Mouse (Mus musculus): ENCODE measurements around the gene Pir.

The Pir gene

DNA sequence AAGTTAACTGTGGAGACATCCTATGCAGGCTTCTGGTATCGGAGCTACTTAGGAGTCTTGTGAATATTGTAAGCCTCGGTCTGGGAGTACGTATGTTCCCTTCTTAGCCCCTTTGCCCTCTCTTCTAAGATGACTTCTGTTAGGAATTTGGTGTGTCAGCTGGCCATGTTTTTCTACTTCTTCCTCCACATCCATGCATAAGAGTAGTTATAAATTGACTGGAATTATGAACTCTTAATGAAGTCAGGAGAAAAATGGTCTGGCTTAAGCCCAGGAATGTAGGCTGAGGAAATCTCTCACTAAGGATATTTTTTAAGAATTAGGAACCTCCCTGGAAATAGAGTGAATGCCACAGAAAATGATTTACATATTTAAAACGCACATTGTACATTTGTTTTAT, 69.4 kb downstream of the Pir start:
- DNase-seq (ENCODE audit: low read depth, low spot score), result no peak

DNA sequence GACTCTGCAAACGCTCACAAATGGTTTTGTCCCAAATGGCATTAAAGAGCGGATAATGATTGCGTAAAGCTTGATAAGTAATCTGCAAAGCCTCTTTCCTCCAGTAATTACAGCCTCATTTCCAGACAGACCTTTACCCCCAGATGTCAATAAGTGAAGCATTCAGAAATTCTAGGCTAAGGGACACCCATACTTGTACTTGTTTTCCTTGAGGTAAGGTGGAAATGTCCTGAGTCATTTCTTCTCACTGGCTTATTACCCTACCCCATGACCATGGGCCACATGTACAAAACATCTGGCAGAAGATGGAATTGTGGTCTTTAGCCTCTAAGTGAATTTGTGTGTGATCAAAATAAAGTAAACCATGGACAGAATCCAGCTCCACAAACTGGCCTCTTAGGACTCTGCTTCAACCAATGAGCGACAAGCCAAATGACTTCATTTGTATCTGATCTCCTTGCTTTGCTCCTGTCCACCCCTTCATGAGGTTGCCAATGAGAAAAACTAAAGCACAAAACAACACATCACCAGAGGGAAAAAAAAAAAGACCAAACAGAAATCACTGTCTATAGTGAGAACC, 76.3 kb downstream of the Pir start:
- DNase-seq (ENCODE audit: low read depth, low spot score), result peak; percentile 3

DNA sequence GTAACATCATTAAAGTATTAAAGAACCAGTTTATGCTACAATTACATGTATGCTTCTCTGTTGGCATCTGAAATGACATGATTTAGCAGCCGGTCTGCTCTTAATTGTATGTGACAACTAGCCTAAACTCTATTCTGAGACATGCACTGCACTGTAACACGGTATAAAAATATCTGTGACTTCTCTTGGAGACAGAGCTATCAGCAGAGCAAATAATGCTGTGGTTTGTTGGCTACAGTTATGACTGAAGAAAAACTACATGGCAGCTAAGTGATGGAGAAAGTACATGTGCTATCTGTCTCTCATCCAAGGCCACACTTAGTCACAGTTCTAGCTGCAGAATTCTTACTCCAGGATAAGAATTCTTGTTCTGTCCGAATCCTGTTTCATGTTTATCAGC, 79.8 kb downstream of the Pir start:
- DNase-seq (ENCODE audit: low read depth, low spot score), result no peak

DNA sequence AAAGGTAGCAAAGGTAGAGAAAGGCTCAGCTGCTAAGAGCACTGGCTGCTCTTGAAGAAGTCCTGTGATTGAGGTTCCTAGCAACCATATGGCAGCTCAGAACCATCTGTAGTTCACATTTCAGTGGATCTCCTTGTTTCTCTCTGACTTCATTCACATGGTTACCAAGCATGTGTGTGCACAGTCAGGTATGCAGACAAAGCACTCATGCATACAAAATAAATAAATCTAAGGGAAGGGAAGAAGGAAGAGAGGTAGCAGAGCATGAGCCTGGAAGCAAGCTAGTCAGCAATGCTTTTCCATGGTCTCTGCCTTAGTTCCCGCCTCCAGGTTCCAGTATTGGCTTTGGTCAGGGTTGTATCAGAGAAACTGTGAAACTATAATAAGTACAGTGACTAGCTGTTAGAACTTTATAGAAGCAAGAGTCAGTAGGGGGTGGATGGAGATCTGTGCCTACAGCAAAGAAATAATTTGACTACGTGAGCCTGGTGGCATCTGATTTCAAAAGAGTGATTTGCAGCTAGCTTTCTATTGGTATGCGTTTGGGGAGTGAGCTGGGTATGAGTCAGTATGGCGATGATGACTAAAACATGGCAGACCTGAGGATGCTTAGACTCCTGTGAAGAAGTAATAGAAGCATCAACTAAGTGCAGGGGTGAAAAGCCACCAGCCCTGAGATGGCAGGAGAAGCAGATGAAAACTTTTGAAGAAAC, 96.1 kb downstream of the Pir start:
- DNase-seq (ENCODE audit: low read depth, low spot score), result no peak

DNA sequence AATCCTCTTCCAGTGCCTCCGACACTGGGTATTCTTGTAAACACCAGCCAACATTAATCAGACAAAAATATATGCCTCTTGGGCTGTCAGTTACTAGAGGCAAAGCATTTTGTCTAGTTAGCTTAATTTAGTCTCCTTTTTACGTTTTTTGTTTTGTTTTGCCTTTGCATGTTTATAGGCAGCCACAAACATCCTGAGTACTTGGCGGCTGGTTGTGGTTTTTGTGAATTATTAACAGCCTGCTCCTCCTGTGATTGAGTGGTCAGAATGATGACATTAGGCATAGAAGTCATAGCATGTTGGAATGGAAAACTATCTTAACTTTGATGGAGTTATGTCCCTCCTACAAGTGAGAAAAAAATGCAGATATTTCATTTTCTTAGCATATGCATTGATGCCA, 101.4 kb downstream of the Pir start:
- no peak for DNase-seq (ENCODE audit: low read depth, low spot score)

DNA sequence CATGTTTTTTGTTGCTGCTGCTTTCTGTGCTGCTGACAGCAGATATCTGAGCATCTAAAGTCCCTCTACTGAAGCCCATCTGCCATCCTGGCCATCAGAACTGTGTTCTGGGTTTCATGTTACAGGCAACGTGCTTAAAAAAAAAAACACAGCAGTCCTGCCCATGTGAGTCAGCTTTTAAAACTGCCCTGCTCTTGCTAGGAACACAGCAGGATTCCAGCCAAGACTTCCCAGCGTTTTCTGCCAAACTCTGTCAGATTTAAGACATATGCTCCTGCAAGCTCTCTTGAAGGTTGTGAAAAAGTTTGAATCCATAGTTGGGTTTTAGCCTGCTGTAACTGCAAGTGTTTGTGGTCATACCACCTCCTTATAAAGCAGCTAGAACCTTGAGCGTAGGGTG, 103.9 kb downstream of the Pir start, which contains the start of gene Vegfd:
Gene Vegfd (plus strand): TSS at position 298 of the 400 bp plus-strand sequence.
- DNase-seq (ENCODE audit: low read depth, low spot score), result no peak

DNA sequence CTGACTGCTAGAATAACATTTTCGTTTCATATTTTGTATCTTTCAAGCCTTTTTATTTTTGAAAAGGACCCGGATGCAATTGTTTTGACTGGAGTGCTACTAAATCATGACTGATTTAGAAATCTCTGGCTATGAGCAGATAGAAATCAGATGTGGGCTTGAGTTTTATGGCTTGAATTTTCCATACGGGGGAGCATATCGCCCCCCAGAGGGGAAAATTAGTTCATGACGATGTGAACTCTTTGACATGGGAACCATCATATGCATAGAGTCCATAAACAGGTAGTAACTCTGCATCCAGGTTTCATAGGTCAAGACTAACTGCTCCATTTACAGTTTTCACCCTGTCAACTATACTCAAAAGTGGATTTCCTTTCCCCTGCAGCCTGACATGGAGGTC, 105.4 kb downstream of the Pir start:
- no peak for DNase-seq (ENCODE audit: low read depth, low spot score)

DNA sequence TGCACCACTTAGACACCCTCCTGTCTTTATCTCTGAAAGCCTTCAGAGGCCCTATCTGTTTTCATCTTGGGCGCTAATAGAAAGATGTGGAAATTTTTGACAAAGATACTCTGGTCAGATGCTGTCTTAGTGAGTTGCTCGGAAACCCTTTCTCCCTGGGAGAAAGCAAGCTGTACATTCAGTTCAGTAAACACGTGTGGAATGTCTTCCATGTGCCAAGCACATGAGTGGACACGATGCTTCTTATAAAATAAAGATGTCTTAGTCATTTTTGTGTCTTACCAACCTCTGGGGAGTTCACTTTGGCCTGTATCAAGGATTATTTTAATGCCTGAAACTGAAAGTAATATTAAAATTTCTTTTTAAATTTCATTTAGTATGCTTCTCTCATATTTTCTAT, 110.5 kb downstream of the Pir start:
- no peak for DNase-seq (ENCODE audit: low read depth, low spot score)

DNA sequence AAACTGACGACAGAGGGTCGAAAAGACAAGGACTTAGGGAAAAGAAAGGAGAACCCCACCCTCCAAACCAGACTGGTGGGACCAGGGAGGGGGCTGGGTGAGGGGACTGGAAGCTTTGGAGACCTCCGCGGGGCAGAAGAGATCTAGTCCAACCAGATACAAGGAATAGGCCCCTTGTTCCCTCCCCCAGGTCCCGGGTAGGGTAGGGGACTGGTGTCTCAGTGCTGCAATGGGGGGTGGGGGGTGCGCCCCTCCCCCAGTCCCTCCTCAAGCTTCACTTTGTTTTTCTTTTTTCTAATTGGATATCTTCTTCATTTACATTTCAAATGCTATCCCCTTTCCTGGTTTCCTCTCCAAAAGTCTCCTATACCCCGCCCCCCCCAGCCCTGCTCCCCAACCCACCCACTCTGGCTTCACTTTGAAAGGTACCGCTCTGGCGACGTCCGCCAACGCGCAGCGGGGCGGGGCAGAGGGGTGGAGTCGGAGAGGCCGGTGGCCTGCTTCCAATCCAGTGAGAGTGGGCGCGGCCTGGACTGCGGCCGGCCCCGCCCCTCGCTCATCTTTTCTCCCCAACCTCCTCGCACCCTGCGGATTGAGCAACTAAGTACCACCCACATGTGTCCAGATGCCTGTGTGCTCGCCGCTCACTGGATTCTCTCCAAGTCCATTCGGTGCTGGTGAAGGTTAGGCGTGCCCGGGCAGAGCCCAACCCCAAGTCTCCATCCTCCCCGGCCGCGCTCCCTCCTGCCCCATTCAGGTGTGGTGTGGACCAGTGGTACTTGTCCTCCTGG, 112.6 kb downstream of the Pir start:
- DNase-seq (ENCODE audit: low read depth, low spot score), result peak; percentile 37

DNA sequence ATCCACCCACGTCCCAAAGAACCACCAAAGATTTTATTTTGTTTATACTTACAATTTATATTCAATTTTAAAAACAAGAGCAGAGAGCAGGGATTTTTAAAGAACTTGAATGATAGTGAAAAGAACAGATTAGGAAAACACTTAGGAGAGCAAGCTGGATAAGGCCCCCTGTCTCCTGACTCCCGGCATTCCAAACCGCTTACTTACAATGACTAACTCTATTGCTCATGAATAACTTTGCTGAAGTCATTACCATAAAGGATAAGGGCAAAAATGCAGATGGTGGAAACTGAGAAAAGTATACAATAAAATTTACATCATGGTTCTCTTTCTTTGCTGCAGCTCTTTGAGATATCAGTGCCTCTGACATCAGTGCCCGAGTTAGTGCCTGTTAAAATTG, 124.9 kb downstream of the Pir start:
- DNase-seq (ENCODE audit: low read depth, low spot score), result no peak

DNA sequence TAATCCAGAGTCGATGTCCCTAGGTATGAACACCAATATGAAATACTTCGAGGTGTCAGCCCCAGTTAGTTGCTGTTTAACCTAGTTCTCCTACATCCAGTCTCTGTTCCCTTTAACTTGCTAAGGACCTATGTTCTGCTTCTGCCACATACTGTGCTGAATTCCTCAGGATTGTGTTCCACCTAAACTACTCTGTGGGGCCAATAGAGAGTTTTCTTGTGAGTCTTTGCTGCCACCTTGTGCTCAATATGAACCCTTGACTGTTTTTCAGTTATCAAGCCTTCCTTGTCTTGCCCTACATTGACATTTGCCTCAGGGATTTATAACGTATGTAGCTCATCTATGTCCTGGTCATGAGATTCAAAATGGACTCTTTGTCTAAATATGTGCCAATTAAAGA, 129.3 kb downstream of the Pir start:
- no peak for DNase-seq (ENCODE audit: low read depth, low spot score)

DNA sequence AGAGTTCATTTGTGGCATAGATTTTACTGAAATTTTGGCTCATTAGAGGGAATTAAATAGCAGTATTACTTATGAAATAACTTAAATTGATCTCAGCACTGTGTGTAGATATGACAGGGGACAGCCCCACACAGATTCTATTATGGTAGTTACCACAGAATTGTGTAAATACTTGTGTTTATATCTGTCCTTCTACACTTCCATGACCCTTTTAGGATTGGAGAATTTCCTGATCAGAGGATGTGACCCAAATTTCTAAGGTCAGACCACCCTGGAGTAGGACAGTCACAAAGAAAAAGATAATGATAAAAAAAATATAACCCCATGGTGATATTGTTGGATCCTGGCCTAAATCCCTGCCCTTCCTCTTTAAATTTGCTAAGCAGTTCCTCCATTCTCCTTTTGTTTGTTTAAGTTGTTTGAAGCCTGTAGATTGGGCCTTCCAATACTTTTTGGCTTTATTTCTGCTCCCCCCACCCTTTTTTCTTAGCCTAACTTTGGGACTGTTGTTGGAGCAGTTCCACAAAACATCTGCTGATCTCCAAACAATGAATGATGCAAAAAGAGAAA, 136.0 kb downstream of the Pir start:
- DNase-seq (ENCODE audit: low read depth, low spot score), result no peak

DNA sequence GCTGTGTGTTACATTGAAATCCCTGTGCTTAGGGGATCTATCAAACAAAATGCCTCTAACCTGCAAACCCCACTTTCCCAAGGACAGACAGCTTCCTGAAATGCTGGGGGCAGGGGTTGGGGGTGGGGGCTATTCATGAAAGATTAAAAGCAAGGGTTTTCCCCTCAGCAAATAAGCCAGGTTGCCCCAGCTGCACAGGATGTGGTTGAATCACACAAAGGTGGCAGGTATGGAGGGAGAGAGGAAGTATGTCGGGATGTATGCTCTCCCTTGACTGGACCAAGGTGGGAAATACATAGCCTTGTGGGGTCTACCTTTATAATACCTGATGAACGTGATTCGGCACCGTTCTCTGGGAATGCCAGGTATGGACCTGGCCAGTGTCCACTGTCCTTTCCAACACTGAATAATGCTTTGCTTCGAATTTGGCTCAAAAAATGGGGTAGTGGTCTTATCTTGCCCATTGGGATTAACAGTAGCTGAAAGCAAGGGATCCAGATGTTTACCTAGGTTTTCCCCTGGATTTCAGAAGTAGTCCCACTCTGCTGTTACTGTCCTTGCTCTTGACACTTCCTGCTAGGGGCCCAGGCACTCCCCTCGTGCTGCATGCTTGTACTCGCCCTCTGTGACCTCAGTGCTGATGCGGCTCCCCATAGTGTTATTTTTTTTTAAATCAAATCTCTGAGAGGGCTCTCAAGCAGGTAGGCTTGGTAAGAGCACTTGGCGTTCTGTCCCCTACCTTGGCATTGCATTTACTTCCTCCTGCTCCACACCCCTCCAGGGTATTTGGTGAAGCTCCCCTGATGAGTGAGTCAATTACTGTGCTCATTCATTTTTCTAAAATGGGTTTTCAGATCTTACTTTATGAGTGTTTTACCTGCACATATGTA, 137.2 kb downstream of the Pir start:
- no peak for DNase-seq (ENCODE audit: low read depth, low spot score)

DNA sequence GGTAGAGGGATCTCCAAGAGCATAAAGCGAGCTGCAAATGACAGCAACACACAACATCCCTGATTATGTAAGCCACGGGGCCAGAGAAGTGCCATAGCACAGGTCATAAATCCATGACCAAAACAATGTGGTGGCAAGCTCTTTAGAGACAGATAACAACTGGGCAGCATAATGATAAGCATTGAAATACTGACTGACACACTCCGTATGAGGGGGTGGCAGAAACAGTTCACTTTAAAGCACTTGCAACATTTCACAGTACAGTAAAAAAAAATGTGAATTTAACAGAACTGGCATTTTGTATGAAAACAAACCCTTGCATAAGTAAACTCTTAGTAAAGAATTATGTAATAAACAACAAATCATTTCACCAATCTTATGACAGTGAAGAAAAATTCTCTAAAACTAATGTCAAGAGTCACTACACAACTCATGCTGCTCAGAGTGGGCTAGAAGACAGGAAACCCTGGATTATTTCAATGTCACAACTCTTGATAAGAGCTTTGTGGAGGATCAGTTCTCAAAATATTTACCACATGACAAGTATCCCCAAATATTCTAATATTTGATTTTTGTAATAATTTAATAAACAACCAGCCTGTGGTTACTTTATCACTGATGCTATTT, 139.2 kb downstream of the Pir start:
- no peak for DNase-seq (ENCODE audit: low read depth, low spot score)

DNA sequence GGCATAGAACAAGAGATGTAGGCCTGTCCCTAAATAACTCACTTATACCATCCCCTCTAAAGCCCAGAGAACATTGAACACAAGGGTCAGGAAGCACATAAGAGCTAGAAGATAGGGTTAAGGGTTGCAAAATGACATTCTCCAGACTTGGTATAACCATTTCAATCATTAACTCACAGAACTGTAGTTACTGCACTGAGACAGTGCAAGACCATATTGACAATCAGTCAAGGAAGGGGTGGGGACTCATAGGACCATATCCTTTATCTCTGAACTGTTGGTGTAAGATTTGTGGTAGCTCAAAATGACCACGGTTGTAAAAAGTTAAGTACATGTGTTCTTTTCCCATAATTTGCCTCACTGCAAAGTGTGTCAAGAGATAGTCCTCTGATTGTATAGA, 141.4 kb downstream of the Pir start:
- no peak for DNase-seq (ENCODE audit: low read depth, low spot score)

DNA sequence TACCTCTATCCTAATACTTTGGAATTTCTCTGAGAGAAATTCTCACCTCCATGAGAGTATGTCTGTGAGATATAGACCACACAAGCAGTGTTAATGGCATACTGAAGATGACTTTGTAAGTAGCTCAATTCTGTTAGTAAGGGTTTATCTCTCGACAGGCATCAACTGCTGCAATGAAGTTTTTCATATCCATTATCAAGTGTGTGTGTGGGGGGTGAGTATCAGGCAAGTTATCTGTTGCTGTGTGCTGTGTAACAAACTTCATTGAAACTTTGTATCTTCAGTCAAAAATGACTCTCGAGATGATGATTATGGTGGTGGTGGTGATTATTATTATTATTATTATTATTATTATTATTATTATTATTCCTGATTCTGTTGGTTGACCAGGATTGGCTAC, 147.6 kb downstream of the Pir start:
- DNase-seq (ENCODE audit: low read depth, low spot score), result no peak

DNA sequence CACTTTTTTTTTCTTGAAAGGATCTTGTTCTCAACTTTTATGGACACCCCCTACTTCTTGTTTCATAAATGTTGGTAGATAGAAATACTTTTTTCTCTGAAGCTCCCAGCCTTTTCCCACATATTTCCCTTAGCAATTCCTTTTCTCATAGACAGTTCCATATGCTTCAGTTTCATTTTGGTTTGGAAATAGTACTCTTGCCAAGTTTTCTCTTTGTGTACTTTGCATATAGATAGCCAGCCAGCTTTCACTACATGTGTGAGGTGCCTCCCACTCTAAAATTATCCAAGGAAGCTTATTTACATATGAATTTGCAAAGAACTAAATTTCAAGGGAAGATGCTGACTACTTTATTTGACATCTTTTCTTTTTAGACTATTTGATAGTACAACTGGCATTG, 148.8 kb downstream of the Pir start:
- DNase-seq (ENCODE audit: low read depth, low spot score), result no peak

DNA sequence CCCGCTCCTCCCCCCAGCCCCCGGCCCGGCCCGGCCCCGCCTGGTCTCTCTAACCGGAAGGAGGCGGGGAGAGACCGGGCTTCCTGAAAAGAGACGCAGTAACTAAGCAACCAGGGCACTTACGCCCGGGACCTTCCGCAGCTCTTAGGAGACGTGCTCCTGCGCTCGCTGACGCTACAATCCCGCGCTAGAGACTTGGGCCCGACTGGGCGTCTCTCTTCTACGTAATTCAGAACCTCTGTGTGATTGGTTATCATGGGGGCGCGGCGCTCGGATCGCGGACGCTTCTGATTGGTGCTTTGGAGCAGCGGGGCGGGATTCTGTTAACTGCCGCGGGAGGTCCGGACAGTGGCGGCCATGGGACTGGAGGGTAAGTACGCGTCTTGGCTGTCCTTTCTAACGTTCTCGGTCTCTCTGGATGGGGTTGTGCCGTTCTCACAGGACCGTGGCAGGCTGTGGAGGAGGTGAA, 150.3 kb downstream of the Pir start, which contains the start of gene Piga:
Gene Piga (plus strand): TSS at position 317 of the 469 bp plus-strand sequence.
- DNase-seq (ENCODE audit: low read depth, low spot score), result peak; percentile 84

DNA sequence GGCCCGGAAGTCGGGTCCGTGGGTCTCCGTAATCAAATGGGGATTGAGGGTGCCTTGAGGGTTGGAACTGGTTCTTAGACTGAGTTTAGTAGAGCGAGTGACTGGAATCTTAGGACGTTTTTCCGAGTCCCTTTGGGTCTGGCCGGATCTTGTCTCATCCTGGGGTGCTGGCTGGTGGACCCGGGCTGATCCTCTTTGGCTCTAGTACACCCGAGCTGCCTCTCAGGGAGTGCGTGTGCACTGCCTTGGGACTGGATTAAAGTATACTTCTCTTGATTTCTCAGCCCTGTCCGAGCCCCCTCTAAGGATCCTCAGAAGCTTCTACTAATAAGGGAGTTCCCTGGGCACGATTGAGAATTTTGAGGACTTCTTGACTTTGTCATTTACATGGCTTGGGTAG, 150.8 kb downstream of the Pir start:
- DNase-seq (ENCODE audit: low read depth, low spot score), result no peak

DNA sequence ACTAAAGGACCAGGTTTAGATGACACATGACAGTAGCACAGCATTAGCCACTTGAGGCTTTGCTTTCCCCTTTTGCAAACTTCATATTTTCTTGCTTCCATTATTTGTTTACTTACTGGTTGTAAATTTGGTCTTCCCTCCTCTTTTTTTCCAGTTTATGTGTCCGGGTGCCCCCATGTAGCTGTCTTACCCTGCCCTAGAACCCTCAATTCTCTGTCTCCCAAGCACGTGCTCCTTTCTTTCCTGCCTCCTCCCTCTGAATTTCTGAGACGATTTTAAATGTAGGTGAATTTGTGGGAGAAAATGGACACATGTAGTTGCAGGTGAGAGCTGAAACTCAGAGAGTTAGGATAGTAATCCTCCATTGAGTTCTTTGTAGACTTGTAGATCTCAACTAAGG, 151.3 kb downstream of the Pir start:
- no peak for DNase-seq (ENCODE audit: low read depth, low spot score)

Data from retina, postnatal 7 days (tissue).